Mouse (Mus musculus) kidney, postnatal 10 days (tissue): ENCODE data around the gene Tcf12.
A peak's percentile ranks its signal among the peaks of the same experiment; 100 is the strongest.

ENCODE experiments used
- DNase-seq: peaks from one replicate; pipeline ENCODE4 v3.0.0; 2021; ENCODE audit warnings: mixed read lengths

Tcf12 gene

DNA sequence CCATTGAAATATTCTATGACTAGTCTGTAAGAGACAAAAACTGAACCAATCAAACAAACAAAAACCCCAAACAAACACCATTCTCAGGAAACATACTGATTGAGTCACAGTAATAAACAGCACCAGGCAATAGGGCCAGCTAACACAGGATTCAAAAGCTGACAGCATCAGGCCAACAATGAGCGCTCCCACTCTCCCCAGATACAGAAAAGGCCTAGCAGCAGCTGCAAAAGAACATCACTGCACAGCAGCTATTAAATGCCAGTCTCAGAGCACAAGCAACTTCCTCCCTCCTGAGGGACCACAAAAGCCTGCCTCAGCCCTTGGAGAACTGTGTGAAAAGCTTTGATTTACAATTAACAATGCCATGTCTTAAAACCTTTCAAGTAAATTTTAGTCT, 214.3 kb downstream of the Tcf12 start:
- peak; percentile 18 for DNase-seq

DNA sequence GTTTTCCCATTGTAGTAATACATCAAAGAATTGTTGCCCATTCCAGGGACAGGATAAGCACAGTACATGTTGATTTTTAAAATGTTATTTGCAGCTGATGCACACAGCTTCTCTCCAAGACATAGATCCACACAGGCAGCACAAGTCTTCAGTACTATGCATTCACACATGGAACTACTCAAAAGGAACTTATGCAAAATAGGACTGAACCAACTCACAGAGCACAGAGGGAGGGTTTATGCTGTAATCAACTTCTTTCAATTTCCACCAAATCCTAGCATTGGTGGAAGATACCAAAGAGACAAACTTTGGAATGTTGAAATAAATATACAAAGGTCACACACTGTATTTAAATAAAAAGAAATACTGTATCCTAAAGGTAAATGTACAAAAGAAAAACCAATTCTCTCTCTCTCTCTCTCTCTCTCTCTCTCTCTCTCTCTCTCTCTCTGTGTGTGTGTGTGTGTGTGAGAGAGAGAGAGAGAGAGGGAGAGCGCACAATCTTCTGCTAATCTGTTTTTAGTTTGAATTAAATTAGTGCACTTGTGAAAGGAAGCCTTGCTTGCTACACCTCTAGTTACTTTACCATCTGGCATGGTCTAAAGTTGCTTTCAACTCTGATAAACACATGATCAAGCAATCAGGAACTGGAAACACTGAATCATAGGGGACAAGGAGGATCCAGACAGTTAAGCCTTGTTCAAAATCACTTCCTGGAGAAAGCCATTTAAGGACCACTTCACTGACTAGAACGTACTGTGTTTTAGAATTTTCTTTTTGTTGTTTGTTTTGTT, 215.5 kb downstream of the Tcf12 start:
- no peak for DNase-seq

GRCm38 (mm10) chr9:71895291-71895690, 216.4 kb downstream of the Tcf12 start:
- DNase-seq: no peak

- DNase-seq: no peak
Observed at GRCm38 (mm10) chr9:71894943-71895286, 216.8 kb downstream of the Tcf12 start.

- DNase-seq: no peak
Observed at GRCm38 (mm10) chr9:71894246-71894942, 217.3 kb downstream of the Tcf12 start.

- DNase-seq: no peak
Observed at GRCm38 (mm10) chr9:71888450-71888849, 223.2 kb downstream of the Tcf12 start.

- peak; percentile 24 for DNase-seq
Observed at GRCm38 (mm10) chr9:71880629-71881028, 231.0 kb downstream of the Tcf12 start.

DNA sequence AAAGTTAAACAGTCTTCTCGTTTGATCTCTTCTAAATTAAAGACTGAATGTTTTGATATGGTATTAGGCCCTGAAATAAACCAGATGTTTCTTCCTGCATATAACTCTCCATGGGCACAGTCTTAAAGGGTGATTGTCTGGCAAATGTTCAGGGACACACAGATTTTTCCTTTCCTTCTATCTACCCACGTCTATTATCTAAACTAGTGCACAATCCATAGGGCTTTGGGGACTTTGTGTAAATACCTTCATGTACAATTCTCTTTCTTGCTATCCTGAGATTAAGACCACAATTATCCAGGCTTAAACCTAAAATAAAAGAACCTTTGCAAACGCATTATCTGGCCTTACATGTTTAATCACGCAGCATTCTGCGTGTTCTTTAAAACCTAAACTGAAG, 231.7 kb downstream of the Tcf12 start:
- no peak for DNase-seq

DNA sequence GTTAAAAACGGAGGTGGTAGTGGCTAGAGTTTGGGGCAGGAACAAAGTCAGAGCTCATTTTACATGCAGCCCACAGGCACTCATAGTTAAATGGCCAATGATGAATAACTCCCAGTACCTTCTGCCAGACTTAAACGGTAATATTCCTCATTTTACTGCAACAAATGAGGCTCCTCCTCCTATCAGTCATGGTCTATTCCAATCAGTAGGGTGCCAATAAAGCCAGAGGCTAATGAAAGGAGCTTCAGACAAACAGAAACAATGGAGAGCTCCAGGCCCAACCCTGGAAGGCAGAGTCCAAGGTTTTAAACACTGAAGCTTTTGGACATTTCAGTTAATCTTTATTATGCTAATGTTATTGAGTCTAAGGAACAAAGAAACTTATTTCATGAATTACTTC, 232.3 kb downstream of the Tcf12 start:
- DNase-seq: no peak

DNA sequence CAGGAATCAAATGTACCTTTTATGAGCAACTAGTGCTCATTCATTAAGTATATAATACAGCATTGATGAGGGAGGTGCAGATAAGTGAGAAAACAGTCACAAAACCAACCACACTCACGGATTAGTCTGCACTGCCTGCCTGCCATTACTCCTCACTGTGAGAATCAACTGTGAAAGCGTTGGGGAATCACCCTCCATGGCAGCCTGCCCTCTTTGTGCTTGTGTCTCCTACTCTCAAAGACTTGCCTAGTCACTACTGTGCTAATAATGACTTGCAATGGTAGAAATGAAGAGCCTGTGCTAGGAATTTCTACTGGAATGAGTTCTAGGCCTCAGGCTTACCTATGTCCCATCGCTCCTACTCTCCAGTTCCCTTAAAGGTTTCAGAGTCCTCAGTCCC, 233.8 kb downstream of the Tcf12 start:
- DNase-seq: no peak

DNA sequence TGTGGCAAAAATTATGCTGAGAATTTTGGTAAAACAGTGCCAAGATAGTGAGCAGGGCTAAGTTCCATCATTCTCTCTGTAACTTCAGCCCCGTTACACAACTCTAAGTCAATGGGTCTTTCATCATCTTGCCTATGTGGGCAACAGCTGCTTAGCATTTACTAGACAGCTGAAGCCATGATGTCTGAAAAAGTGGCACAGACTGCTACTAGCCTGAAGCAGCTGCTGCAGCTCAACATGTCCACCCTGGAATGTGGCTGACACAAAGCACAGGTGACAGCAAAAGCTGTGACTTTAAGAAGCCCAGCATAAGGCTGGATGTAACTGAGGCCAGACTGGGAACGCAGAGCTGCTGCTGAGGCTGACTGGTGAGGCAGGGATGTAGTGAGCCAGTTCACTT, 236.9 kb downstream of the Tcf12 start:
- DNase-seq: no peak

DNA sequence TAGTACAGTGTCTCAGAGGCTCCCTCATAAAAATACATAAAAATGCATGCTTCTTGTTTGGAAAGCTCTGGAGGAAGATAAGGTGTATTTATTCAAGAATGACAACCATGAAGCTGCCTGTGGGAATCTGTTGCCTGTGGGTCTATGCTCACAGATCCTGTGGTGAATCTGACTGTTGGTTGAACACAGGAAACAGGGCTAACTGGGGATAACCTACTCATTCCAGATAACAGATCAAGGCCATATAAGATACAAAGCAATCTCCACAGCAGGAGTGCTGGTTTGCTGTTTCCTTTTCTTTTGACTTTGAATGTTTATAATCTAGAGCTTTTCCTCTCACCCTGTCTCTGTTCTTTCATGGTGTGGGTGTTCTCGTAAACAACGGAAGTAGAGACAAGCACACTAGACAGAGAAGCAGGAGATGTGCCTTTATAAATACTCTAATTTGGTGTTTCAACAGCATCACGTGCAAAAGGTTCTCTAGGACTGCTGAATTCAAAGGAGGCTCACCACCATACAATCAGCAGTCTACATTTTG, 237.6 kb downstream of the Tcf12 start:
- DNase-seq: no peak

DNA sequence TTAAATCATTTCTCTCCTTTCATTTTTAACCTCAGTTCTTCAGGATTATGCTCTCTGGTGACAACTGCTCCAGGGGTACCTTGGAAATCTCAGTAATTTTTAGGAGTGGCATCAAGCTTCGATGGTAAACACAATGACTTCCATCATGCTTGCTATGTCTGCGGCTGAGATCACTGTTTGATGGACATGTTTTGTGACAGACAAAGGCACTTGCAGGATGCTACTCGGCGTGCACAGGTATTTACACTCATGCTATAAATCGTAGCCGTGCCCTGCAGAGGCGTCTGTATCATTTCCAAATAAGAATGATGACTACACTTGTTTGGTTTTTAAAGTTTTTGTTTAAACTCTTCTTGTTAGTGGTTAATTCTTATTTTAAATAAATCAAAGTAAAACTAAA, 248.3 kb downstream of the Tcf12 start:
- no peak for DNase-seq

- DNase-seq: no peak
Observed at GRCm38 (mm10) chr9:71861629-71862028, 250.0 kb downstream of the Tcf12 start.

- no peak for DNase-seq
Observed at GRCm38 (mm10) chr9:71857926-71858325, 253.7 kb downstream of the Tcf12 start.

DNA sequence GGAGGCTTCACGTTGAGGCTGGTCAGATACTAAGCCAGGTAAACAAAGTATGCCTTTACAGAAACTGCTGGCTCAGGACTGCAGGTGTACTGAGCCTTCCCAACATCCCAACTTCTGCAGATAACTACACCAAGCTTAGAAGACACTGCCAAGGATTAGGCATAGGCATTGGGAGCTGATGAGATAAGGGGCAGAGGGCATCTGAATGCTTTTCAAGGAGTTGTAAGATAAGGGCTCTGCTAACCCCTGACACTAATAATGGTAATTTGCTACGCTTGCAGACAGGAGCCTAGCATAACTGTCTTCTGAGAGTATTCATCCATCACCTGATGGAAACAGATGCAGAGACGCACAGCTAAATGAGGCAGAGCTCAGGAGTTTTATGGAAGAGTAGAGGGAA, 257.8 kb downstream of the Tcf12 start:
- DNase-seq: no peak

GRCm38 (mm10) chr9:71850283-71850682, 261.4 kb downstream of the Tcf12 start:
- no peak for DNase-seq

GRCm38 (mm10) chr9:71848392-71848791, 263.3 kb downstream of the Tcf12 start:
- no peak for DNase-seq

DNA sequence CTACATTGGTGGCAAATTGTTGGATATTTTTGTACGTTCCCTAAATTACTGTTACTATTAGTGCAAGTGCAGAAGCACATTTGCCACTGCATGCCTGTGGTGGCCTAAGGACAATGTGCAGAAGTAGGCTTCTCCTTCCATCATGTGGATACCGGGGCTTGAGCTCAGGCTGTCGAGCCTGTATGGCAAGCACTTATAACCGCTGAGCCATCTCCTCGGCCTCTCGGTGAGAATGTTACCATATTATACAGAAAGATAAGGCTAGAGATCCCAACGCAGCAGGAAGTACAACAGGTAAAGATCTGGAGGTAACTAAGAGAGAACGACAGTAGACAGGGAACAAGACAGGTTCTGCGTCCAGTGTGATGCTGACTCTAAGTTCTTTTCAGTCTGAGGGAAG, 263.8 kb downstream of the Tcf12 start:
- DNase-seq: no peak

DNA sequence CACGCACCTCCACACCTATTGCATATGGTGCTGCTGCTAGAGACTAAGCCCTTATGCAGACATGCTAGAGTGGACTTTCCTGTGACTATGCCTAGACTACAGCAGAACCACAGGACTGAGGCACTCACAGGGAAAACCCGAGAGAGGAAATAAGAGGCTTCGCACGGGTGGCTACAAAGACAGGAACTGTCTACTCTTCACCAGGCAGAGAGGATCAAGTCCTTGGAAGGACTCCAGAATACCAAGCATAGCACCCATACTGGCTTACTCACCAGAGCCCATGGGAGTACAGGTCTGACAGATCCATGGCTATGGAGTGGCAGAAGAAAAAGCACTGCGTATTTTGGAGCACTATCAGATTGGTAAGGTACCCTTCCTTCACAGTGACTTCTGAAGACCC, 269.8 kb downstream of the Tcf12 start:
- DNase-seq: no peak

DNA sequence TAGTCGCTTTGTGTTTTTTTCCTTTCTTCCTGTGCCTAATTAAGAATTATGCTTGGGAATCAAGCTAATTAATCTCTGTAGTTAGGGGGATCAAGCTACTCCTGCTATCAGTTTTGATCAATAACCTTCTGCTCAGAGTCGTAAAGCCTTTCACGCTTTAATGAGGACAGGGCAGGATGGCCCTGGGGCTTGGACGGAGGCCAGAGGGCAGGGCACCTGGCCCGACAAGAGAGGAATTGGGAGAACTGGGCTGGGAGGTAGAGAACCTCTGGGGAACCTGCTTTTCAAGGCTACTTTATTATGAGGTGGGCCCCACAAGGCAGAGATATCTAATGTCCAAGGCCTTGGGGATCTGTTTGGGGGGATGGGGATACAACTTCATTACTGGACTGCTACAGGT, 274.3 kb downstream of the Tcf12 start:
- DNase-seq: peak; percentile 34

DNA sequence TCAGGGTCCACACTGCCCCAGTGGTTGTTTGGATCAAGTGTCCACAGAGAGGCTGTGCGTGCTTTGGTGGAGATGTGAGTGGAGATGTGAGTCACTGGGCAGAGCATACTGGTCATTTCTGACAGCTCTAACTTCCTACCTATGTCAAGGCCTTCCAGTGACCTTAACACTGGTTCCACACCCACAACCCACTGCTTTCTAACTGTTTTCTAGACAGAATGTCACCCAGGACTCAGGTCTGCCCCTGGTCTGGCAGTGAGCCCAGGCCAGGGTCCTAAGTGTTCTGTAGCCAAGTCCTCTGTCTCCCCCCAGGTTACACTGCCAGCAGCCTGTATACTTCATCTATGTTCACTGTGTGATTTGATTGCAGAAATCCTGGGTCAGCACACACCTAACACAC, 275.3 kb downstream of the Tcf12 start:
- no peak for DNase-seq

GRCm38 (mm10) chr9:71835203-71835815, 276.4 kb downstream of the Tcf12 start:
- peak; percentile 36 for DNase-seq

GRCm38 (mm10) chr9:71834707-71835106, 277.0 kb downstream of the Tcf12 start:
- DNase-seq: no peak
